Mouse (Mus musculus) limb, embryonic 14.5 days (tissue): ENCODE measurements around the gene Nfe2. TPM values are rescaled to one million over a fixed set of nuclear protein-coding genes. Genes with fewer than 3 reads are reported as not detected.

ENCODE experiments used
- ATAC-seq: fragments of 200-750 bp; cut with Nextera tagmentation; 2 replicates; pipeline ENCODE4 v1.8.0; 2017; ENCODE audit warnings: low read depth, moderate number of reproducible peaks, moderate TSS enrichment; ENCODE audit not compliant: low FRiP score
- DNase-seq: peaks from one replicate; pipeline ENCODE4 v3.0.0-alpha.2; 2015; ENCODE audit warnings: low spot score
- H3K27ac ChIP-seq: fragments of 300-500 bp; sonication (generic); replicated peaks from 2 replicates; pipeline ENCODE4 v1.5.1; 2014; ENCODE audit warnings: low read depth, mild to moderate bottlenecking, low read length, moderate library complexity, mixed read lengths
- H3K27me3 ChIP-seq: fragments of 300-500 bp; sonication (generic); 2 replicates; pipeline ENCODE4 v1.6.1; 2014; ENCODE audit warnings: low read length, mixed read lengths; ENCODE audit not compliant: control insufficient read depth, insufficient read depth
- H3K36me3 ChIP-seq: fragments of 300-500 bp; sonication (generic); 2 replicates; pipeline ENCODE4 v1.6.1; 2014; ENCODE audit warnings: mild to moderate bottlenecking, low read length, moderate library complexity, mixed read lengths; ENCODE audit not compliant: control insufficient read depth, insufficient read depth
- H3K4me1 ChIP-seq: fragments of 300-500 bp; sonication (generic); 2 replicates; pipeline ENCODE4 v1.6.1; 2014; ENCODE audit warnings: antibody characterized with exemption, low read length, mixed read lengths; ENCODE audit not compliant: control insufficient read depth, insufficient read depth
- H3K4me2 ChIP-seq: fragments of 300-500 bp; sonication (generic); replicated peaks from 2 replicates; pipeline ENCODE4 v1.6.1; 2014; ENCODE audit warnings: low read depth, mild to moderate bottlenecking, low read length, moderate library complexity; ENCODE audit not compliant: severe bottlenecking
- H3K4me3 ChIP-seq: fragments of 300-500 bp; sonication (generic); replicated peaks from 2 replicates; pipeline ENCODE4 v1.5.1; 2014; ENCODE audit warnings: low read length
- H3K9ac ChIP-seq: fragments of 300-500 bp; sonication (generic); 2 replicates; pipeline ENCODE4 v1.6.1; 2014; ENCODE audit warnings: mild to moderate bottlenecking, low read depth, low read length, moderate library complexity; ENCODE audit not compliant: severe bottlenecking
- H3K9me3 ChIP-seq: fragments of 300-500 bp; sonication (generic); 2 replicates; pipeline ENCODE4 v1.6.1; 2016; ENCODE audit warnings: low read length; ENCODE audit not compliant: control insufficient read depth
- POLR2A ChIP-seq: fragments of 200-500 bp; IDR thresholded peaks from 2 replicates; pipeline ENCODE4 v1.8.0; 2012; ENCODE audit warnings: inconsistent platforms, mild to moderate bottlenecking, moderate library complexity, borderline replicate concordance; ENCODE audit not compliant: insufficient read depth, insufficient read length; ENCODE audit errors: extremely low read depth
- WGBS: fragments of 180-500 bp; shearing (Covaris S2); extraction: QIAGEN DNeasy Blood & Tissue Kit; methylation state at CpG from one replicate; pipeline ENCODE4 v1.1.7; 2014; 5-methylcytosine and 5-hydroxymethylcytosine counted together
- polyA plus RNA-seq, 2 experiments: library from polyadenylated mRNA; depleted of rRNA in 1 of 2; stranded (reverse) in 1 of 2; unstranded in 1 of 2; fragments of >200 nt; fragmentation: Nextera tagmentation in 1 of 2; extraction: Ambion mirVana in 1 of 2; gene quantifications; 2 replicates each; pipeline versions ENCODE4 v1.2.1 to v1.2.3; 2012 to 2014

The Nfe2 gene
- polyA plus RNA-seq, 2 experiments, result 1.5 TPM

DNA sequence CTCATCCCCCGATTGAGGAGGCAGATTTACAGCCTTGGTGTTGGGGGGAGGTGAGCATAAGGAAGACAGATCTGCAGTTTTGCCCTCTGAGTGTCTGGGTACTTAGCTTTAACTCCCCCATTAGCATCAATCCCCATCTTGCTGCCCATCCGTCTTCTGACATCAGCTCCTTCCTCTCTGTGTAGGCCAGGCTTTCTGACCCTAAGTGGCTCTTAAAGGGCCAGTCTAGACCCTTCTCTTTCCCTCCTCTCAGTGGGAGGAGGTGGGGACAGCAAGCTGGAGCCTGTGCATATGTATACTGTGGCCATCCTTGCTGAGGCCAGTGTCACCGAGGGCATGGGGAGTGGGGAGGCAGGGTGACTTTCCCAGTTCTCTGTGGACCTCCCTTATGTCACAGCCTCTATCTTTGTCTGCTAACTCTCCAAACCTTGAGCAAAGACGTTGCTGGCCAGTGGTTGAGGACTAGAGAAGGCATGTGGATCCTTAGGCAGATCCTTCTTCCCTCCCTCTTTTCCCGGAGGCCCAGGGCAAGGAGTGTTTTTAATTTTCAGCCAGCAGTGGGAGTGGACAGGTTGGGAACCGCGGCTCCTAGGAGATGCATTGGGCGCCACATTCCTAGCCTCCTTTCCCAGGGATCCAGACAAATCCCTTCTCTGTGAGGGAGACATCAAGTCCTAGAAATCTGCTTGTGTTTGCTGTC is 45.9 kb upstream of the Nfe2 start:
- no peak for ATAC-seq
- 9% methylated on average over 8 of the region's 8 CpGs for WGBS

DNA sequence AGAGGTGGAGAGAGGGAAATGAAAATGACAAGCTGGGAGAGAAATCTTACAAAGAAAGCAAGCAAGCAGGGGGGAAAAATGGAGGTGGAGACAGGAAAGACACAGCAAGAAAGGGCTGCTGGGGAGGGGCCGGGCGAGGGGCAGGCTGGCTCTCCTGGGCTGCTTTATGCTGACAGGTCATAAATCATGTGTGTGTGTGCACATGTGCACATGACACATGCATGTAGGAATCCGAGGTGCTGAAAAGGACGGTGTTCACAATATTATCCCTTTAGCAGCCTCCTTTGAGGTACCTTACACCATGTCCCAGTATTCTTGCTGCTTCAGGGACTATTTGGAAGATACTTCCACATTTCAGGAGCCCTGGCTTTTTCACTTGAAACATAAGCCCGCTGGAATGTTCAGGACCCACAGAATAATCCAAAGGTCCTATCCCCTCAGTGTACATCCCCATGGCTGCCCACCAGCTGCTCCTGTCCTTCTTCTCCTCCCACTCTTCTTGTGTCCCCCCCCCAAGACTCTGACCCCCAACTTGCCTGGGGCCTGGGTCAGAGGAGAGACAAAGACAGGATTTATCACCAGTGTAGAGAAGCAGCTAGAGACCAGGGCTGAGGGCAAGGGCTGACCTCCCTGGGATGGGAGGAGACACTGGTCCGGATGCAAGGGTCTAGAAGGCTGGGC is 44.3 kb upstream of the Nfe2 start:
- Histone ChIP-seq H3K27me3 (no peaks in the 10 kb centered on the region), H3K4me3 (no peak overlapping the region), H3K4me2 (no peak overlapping the region), H3K9me3 (no peaks in the 10 kb centered on the region), H3K9ac (no peak overlapping the region), H3K4me1 (peaks cover 87% of the 10 kb centered on the region), H3K27ac (peak overlapping the region; percentile 93), H3K36me3 (peaks cover 1% of the 10 kb centered on the region; the same call in 1 of the 2 replicates)
- DNase-seq, result peak; percentile 67
- no peak for ATAC-seq
- TF ChIP-seq POLR2A, result no peak
- WGBS, result 13% methylated on average over 6 of the region's 6 CpGs

More for the DNA sequence above, 45.9 kb upstream of the Nfe2 start:
- Histone ChIP-seq H3K4me2 (peak overlapping the region; percentile 63), H3K4me3 (peak overlapping the region; percentile 43), H3K27ac (peak overlapping the region; percentile 93), H3K9ac (peak overlapping the region; percentile 63), H3K9me3 (no peaks in the 10 kb centered on the region), H3K4me1 (peaks cover 80% of the 10 kb centered on the region), H3K27me3 (no peaks in the 10 kb centered on the region), H3K36me3 (no peaks in the 10 kb centered on the region)
- no peak for TF ChIP-seq POLR2A
- no peak for DNase-seq

DNA sequence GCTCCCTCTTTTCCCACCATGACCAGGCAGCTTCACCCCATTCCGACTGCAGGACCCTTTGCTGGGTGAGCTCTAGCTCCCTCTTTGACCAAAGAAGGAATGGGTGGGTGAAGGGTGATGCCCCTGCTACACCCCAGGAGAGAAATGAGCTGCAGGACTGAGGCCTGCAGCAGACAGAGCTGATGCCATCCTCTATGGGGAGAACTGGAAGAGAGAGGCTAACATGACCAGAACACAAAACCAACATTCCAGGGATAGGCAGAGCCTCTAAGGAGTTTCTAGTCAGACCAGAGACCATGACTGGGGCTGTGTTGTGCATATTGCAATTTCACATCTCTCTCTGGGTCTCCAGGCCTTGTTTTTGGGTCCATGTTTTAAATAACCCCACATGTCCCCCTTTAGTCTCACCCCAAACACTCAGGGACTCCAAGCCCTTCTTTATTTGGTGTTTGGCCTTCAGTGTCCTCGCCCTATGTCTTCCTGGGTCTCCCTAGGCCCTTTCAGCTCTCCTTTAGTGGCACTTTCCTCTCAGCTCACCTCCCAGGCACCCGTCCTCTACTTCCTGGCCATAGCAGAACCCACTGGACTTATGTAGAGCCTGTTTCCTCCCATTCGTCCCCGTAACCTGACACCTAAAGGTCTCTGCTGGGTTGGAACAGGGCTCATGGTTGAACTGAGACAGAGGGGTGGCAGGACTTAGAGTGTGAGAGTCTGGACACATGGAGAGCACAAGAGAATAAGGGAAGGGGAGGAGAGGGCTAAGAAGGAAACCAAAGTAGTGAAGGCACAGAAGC is 43.5 kb upstream of the Nfe2 start:
- 13% methylated on average over 5 of the region's 5 CpGs for WGBS

DNA sequence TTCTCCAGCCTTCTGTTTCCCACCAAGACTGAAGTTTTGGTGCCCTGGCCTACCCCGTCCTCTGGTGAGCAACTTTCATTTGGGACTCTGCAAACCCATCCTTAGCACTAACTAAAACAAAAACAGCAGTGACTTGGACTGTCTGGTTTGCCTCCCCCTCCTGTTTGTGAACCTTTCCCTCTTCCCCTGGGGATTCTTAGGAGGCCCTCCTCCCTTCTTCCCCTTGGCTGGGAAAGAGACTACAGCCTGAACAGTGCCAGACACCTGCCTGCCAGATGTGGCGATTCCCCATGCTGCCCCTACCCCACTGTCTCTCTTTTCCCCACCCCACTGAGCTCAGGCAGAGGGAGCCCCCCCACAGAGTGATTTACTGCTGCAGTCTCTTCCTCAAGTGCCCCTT is 42.8 kb upstream of the Nfe2 start:
- Histone ChIP-seq H3K9me3 (no peaks in the 10 kb centered on the region), H3K27me3 (no peaks in the 10 kb centered on the region), H3K4me3 (no peak overlapping the region), H3K36me3 (peaks cover 13% of the 10 kb centered on the region), H3K9ac (0 out of 2 replicates have a peak overlapping the region, but pooled peaks have one; percentile 8), H3K4me1 (peaks cover 91% of the 10 kb centered on the region), H3K27ac (peak overlapping the region; percentile 93), H3K4me2 (peak overlapping the region; percentile 46; the same call in 1 of the 2 replicates)
- ATAC-seq, result peak; percentile 6; the same call in 1 of the 2 replicates
- 0% methylated on average over 2 of the region's 2 CpGs for WGBS
- peak; percentile 90 for DNase-seq
- TF ChIP-seq POLR2A, result no peak

More for the DNA sequence above, 43.5 kb upstream of the Nfe2 start:
- DNase-seq (no peak), ATAC-seq (no peak)
- H3K36me3 ChIP-seq, result peaks cover 9% of the 10 kb centered on the region
- H3K27ac ChIP-seq, result peak overlapping the region; percentile 93
- H3K4me1 ChIP-seq, result peaks cover 89% of the 10 kb centered on the region
- H3K4me2 ChIP-seq, result no peak overlapping the region; the same call in 1 of the 2 replicates
- H3K4me3 ChIP-seq, result no peak overlapping the region
- peak overlapping the region; percentile 41 for H3K9ac ChIP-seq
- H3K27me3 ChIP-seq, result no peaks in the 10 kb centered on the region
- no peaks in the 10 kb centered on the region for H3K9me3 ChIP-seq
- no peak for TF ChIP-seq POLR2A

DNA sequence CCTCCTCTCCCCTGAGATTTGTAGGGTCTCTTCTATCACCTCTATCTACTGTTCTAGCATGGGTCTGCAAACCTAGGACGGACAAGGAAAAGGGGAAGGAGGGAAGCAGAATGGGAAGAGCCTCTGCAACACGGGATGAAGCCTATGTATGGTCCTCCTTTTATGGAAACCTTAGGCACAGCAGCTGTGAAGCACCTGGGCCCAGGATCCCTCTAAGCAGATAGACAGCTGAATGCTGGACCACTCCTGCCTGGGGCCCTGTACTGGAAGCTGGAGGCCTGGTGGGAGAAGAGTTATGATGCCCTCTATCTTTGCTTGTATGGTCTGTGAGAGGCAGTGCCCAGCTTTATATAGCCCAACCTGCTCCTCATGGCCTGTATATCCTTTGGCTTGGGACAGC is 42.4 kb upstream of the Nfe2 start:
- TF ChIP-seq POLR2A, result no peak
- Histone ChIP-seq H3K9me3 (no peaks in the 10 kb centered on the region), H3K4me1 (peaks cover 91% of the 10 kb centered on the region), H3K27me3 (no peaks in the 10 kb centered on the region), H3K4me2 (peak overlapping the region; percentile 46), H3K9ac (peak overlapping the region; percentile 8; the same call in 1 of the 2 replicates), H3K4me3 (peak overlapping the region; percentile 25), H3K27ac (peak overlapping the region; percentile 93), H3K36me3 (peaks cover 13% of the 10 kb centered on the region)
- ATAC-seq (no peak), DNase-seq (no peak)
- WGBS, result 6% methylated on average over 2 of the region's 2 CpGs
